Mouse (Mus musculus): ENCODE results near the gene Jade1. TPM values are rescaled to one million over a fixed set of nuclear protein-coding genes. Genes with fewer than 3 reads are reported as not detected.

The Jade1 gene
- total and polyA plus RNA-seq, 3 experiments: 9.6 to 11.0 (median 10.7) TPM

DNA sequence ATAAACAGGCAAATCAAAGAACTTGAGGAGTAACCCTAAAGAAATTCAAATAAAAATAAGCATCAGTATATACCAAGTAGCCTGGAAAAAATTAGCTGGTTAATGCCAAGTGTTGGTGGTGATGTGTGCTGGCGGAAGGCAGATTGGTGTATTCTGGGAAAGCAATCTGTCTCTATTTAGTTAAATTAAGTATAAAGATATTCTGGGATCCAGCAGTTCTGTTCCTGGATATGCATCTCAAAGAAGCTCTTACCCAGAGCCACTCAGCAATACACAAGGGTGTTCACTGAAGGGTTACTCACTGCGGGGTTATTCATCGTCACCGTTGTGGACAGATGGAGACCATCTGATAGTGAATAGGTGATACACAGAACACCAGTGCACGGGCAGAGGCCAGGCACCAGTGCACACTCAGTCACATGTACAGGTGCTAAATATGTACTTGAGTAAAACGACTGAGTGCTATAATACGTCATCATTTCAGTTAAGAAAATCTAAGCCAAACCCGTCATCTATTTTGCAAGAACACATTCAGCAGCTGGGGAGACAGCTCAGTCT lies 38.5 kb upstream of the Jade1 start:
- Histone ChIP-seq H3K9ac (ENCODE audit: insufficient read depth, low read depth) (no peak overlapping the region), H3K4me3 (replicated peaks in 1 of 3; ENCODE audit: low read depth in 2 of 3, low read length in 2 of 3, poor library complexity in 1 of 3) (no peak overlapping the region), H3K27me3 (replicated peaks) (no peaks in the 10 kb centered on the region), H3K79me2 (replicated peaks; ENCODE audit: control insufficient read depth, extremely low read depth, insufficient read depth, poor library complexity, severe bottlenecking) (no peaks in the 10 kb centered on the region), H3K27ac (ENCODE audit: insufficient read depth, low read depth) (no peak overlapping the region), H3K4me2 (ENCODE audit: insufficient read depth, low read depth, poor library complexity, severe bottlenecking) (no peak overlapping the region), H3K36me3 (replicated peaks in 1 of 2; ENCODE audit: control insufficient read depth in 1 of 2, insufficient read depth in 1 of 2, low read length in 1 of 2) (no peaks in the 10 kb centered on the region), H3K4me1 (ENCODE audit: control insufficient read depth in 1 of 2, insufficient read depth in 2 of 2) (peaks cover 0 to 13% of the 10 kb centered on the region in 2 experiments; a peak in 1 of 4 replicates), H3K9me3 (replicated peaks; ENCODE audit: low read length) (no peaks in the 10 kb centered on the region)
- dilution Hi-C loops (cut with MboI; ENCODE audit: extremely low pct_ligation_motif_present, extremely low pct_unique_long_range_greater_than_20kb, low sequenced_read_pairs) (no loop called here), in situ Hi-C loops (cut with MboI; ENCODE audit: low pct_ligation_motif_present, low pct_unique_long_range_greater_than_20kb, low sequenced_read_pairs) (no loop called here)
- TF ChIP-seq CHD1 (IDR thresholded peaks at IDR 0.05; ENCODE audit: low read depth, low read length) (no peak), USF2 (conservative IDR thresholded peaks at IDR 0.05; ENCODE audit: low read depth, low read length) (no peak), MYC (IDR thresholded peaks at IDR 0.05; ENCODE audit: low read depth, low read length) (no peak), JUND (conservative IDR thresholded peaks at IDR 0.05; ENCODE audit: low read depth, low read length) (no peak), ZMIZ1 (IDR thresholded peaks at IDR 0.05; ENCODE audit: low read depth, low read length) (no peak), PAX5 (IDR thresholded peaks at IDR 0.05; ENCODE audit: low read length) (no peak), TCF12 (IDR thresholded peaks at IDR 0.05; ENCODE audit: low read depth, low read length) (no peak), POLR2AphosphoS2 (IDR thresholded peaks at IDR 0.05; ENCODE audit: low read depth, low read length) (no peak), ZNF384 (IDR thresholded peaks at IDR 0.05; ENCODE audit: low read depth, low read length) (no peak), GABPA (IDR thresholded peaks at IDR 0.05; ENCODE audit: insufficient replicate concordance, low read depth, low read length) (no peak), ETS1 (conservative IDR thresholded peaks at IDR 0.05; ENCODE audit: low read depth, low read length) (no peak), SMC3 (IDR thresholded peaks at IDR 0.05; ENCODE audit: low read depth, low read length) (no peak), JUN (IDR thresholded peaks at IDR 0.05; ENCODE audit: insufficient read depth, low read depth, low read length) (no peak), IRF4 (IDR thresholded peaks at IDR 0.05; ENCODE audit: low read depth, low read length) (no peak)
- no peak for DNase-seq (ENCODE audit: extremely low read depth)

DNA sequence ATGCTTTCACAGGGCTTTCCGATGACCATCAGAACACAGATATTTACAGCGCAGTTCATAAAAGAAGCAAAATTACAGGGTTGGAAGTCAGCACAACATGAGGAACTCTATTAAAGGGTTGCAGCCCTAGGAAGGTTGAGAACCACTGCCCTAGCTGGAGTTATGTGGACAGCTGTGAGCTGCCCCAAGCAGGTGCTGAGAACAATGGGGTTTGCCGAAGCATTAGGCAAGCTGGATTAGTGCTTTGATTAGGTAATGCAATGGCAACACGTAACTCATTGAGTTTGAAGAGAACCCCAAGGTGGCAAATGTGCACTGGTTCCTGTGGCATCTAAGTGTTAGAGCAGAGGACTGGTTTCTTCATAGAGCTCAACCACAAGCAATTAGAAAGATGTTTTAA lies 34.6 kb upstream of the Jade1 start:
- Histone ChIP-seq H3K36me3 (replicated peaks in 1 of 2; ENCODE audit: control insufficient read depth in 1 of 2, insufficient read depth in 1 of 2, low read length in 1 of 2) (no peaks in the 10 kb centered on the region), H3K27ac (ENCODE audit: insufficient read depth, low read depth) (no peak overlapping the region), H3K27me3 (replicated peaks) (no peaks in the 10 kb centered on the region), H3K4me3 (replicated peaks in 1 of 3; ENCODE audit: low read depth in 2 of 3, low read length in 2 of 3, poor library complexity in 1 of 3) (no peak overlapping the region), H3K4me1 (ENCODE audit: control insufficient read depth in 1 of 2, insufficient read depth in 2 of 2) (peaks cover 0 to 13% of the 10 kb centered on the region in 2 experiments; a peak in 1 of 4 replicates), H3K4me2 (ENCODE audit: insufficient read depth, low read depth, poor library complexity, severe bottlenecking) (no peak overlapping the region), H3K9me3 (replicated peaks; ENCODE audit: low read length) (no peaks in the 10 kb centered on the region), H3K79me2 (replicated peaks; ENCODE audit: control insufficient read depth, extremely low read depth, insufficient read depth, poor library complexity, severe bottlenecking) (no peaks in the 10 kb centered on the region), H3K9ac (ENCODE audit: insufficient read depth, low read depth) (no peak overlapping the region)
- TF ChIP-seq ZC3H11A (IDR thresholded peaks at IDR 0.05; ENCODE audit: low read depth, low read length): no peak
- TF ChIP-seq TBP (conservative IDR thresholded peaks at IDR 0.05; ENCODE audit: low read depth, low read length): no peak
- TF ChIP-seq E2F4 (IDR thresholded peaks at IDR 0.05; ENCODE audit: insufficient replicate concordance, low read depth, low read length): no peak
- no peak for TF ChIP-seq IRF4 (IDR thresholded peaks at IDR 0.05; ENCODE audit: low read depth, low read length)
- TF ChIP-seq MXI1 (IDR thresholded peaks at IDR 0.05; ENCODE audit: low read depth, low read length): no peak
- no peak for TF ChIP-seq HCFC1 (IDR thresholded peaks at IDR 0.05; ENCODE audit: low read depth, low read length)
- no peak for TF ChIP-seq MAZ (IDR thresholded peaks at IDR 0.05; ENCODE audit: low read depth, low read length)
- no peak for TF ChIP-seq NELFE (IDR thresholded peaks at IDR 0.05; ENCODE audit: low read depth, low read length)
- no peak for TF ChIP-seq USF2 (conservative IDR thresholded peaks at IDR 0.05; ENCODE audit: low read depth, low read length)
- no peak for TF ChIP-seq EP300 (IDR thresholded peaks at IDR 0.05; ENCODE audit: low read length)
- TF ChIP-seq CTCF (conservative IDR thresholded peaks at IDR 0.05 in 1 of 2, IDR thresholded peaks at IDR 0.05 in 1 of 2; ENCODE audit: low read depth in 2 of 2, low read length in 2 of 2): no peak
- TF ChIP-seq RCOR1 (conservative IDR thresholded peaks at IDR 0.05; ENCODE audit: low read depth, low read length): no peak
- TF ChIP-seq SMC3 (IDR thresholded peaks at IDR 0.05; ENCODE audit: low read depth, low read length): no peak
- no peak for TF ChIP-seq MAX (IDR thresholded peaks at IDR 0.05; ENCODE audit: low read length)
- in situ Hi-C loops (cut with MboI; ENCODE audit: low pct_ligation_motif_present, low pct_unique_long_range_greater_than_20kb, low sequenced_read_pairs) (no loop called here), dilution Hi-C loops (cut with MboI; ENCODE audit: extremely low pct_ligation_motif_present, extremely low pct_unique_long_range_greater_than_20kb, low sequenced_read_pairs) (no loop called here)
- no peak for DNase-seq (ENCODE audit: extremely low read depth)
